Mouse (Mus musculus): ENCODE measurements around the gene Dusp5.
"Not testable (repeated sequence)": the region's sequence is repeated elsewhere in the genome, so short reads cannot be mapped to it uniquely, and the experiment has no call there.

Gene Dusp5

DNA sequence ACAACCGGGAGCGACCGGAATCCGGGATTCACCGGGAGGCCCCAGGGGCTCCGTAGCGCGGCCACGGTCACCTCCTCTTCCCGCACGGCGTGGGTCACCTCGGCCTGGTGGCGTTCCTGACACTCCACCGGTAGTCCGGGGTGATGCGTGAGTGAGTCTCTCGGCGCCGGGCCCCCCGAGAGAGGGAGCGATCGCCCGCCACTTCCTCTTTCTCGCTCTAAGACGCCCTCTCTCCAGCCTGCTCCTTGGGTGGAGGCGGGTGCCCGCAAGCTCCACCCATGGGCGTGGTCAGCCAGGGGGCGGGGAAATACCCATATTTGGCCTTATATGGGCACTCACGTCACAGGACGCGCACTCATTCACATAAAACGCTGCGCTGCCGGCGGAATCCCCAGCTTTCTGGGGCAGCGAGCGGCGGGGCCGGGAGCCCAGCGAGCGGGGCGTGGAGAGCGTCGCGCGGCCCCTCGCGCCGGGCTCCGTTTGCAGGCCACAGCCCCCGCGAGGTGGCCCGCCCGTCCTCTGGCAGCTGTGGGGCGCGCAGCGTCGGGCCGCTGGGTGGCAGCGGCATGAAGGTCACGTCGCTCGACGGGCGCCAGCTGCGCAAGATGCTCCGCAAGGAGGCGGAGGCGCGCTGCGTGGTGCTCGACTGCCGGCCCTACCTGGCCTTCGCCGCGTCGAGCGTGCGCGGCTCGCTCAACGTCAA, at the start of gene Dusp5:
Gene Dusp5, plus strand, starts transcription at position 358 of the 703 bp plus-strand sequence.
- DNase-seq (ENCODE audit: low read depth, low spot score): peak; percentile 96

GRCm38 (mm10) chr19:53479590-53479989, 49.3 kb upstream of the Dusp5 start:
- DNase-seq (ENCODE audit: low read depth, low spot score): no peak

- DNase-seq (ENCODE audit: low read depth, low spot score): no peak
Measured at GRCm38 (mm10) chr19:53482093-53482492, 46.8 kb upstream of the Dusp5 start.

- DNase-seq (ENCODE audit: low read depth, low spot score): no peak
Measured at GRCm38 (mm10) chr19:53482527-53482926, 46.4 kb upstream of the Dusp5 start.

GRCm38 (mm10) chr19:53483984-53484383, 44.9 kb upstream of the Dusp5 start:
- DNase-seq (ENCODE audit: low read depth, low spot score): no peak

DNA sequence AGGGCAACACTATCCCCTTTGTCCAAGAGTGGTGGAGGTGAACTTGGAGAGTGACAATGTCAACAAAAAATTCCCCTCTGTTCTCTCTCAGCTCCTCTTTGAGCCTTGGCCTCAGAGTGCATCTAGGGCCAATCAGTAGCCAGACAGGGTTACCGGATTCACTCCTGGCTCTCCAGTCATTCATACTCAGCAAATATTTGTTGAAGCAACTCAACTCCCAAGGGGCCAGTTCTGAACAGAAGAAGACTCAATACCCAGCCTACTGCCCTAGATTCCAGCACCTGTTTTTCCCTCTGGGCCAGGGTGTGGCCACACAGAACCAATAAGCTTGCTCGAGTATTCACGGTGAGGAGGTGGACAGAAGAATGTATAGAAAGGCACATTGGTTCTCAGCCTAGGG, 44.0 kb upstream of the Dusp5 start:
- DNase-seq (ENCODE audit: low read depth, low spot score): no peak

DNA sequence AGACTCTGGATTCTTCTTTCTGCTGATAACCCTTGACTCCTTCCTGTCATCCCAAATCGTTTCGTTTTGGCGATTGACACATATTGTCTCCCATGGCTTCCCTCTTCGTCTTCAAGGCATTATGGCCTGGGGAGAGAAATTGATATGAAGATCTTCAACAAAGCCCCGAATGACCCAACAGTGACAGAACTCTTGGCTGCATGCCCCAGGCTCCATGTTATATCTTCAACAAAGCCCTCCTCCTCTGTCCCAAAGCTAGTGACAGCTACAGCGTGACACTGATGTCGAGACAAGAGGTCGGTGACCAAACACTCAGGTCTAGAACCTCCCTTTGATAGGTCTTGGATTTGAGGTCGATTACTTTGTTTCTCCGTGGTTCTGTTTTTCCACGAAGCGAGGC, 39.7 kb upstream of the Dusp5 start:
- no peak for DNase-seq (ENCODE audit: low read depth, low spot score)

- no peak for DNase-seq (ENCODE audit: low read depth, low spot score)
Measured at GRCm38 (mm10) chr19:53489910-53490309, 39.0 kb upstream of the Dusp5 start.

- DNase-seq (ENCODE audit: low read depth, low spot score): no peak
Measured at GRCm38 (mm10) chr19:53490898-53491297, 38.0 kb upstream of the Dusp5 start.

DNA sequence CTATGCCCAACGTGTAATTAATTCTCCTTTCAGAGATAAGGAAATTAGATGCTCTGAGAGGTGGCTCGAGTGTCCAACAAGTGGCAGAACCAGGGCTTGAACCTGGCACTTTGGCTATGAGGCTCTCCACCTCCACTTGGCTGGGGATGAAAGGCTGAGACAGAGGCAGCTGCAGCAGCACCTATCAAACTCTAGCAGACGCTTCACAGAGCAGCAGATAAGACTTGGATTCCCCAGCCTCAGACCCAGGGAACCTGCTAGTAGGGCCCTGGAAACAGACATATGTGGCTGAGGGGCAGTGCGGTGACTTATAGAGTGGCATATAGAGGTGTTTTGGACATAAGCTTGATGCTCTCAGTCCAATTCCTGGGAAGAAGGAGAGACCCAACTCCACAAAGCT, 36.4 kb upstream of the Dusp5 start:
- DNase-seq (ENCODE audit: low read depth, low spot score): no peak

DNA sequence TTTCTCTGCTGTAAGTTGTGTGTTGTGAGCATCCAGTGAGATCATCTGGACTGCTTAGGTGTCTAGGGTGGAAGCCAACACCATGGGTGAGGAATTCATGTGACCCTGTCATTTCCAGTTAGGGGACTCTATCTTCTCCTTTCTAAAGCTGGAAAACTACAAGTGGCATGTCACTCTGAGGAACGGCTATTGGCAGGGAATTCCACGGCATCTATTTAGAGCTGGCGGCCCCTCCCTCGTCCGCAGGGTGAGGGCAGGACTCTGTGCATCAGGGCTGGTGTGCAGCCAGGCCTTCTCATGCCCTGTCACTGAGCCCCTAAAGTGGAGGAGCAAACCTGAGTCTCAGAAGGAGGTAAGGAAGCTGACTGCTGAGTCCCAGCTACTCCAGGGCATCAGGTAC, 35.0 kb upstream of the Dusp5 start:
- DNase-seq (ENCODE audit: low read depth, low spot score): no peak

DNA sequence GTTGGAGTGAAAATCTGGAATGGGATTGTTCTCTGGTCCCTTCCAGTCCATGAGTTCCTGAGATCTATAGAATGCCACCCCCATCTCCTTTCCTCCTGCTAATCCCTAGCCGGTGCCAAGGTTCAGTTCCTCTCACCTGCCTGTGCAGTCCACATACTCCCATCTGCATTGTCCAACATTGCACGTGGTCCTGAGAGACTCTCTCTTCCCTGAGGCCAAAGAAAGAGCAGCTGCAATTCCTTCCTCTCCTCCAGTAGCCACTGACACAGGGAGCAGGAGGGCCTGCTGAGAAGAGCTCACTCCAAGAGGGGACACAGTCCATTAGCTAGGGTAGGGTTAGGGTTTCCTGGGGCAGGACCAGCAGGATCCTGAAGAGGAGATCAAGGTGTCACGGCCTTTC, 31.0 kb upstream of the Dusp5 start:
- DNase-seq (ENCODE audit: low read depth, low spot score): no peak

DNA sequence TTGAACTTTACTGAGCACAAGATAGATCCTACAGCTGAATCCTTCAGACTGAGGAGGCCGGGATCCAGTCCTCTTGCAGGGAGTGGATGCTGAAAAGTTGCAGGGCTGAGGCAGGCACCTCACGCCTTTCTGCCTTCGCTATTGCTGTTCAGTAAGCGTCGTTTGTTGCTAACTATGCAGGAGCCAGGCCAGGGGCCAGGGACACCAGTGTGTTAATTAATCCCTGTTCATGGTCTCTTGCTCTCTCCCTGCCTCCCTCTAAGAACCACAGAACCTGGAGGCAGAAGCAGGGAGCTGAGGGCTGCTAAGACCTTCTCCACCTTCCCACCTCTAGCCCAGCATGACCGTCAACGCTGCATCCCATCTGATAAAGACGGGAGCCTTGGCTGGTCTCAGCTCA, 29.9 kb upstream of the Dusp5 start:
- no peak for DNase-seq (ENCODE audit: low read depth, low spot score)

- DNase-seq (ENCODE audit: low read depth, low spot score): no peak
Measured at GRCm38 (mm10) chr19:53499451-53499940, 29.4 kb upstream of the Dusp5 start.

GRCm38 (mm10) chr19:53500298-53501006, 28.5 kb upstream of the Dusp5 start:
- peak; percentile 48 for DNase-seq (ENCODE audit: low read depth, low spot score)

- not testable (repeated sequence) for DNase-seq (ENCODE audit: low read depth, low spot score)
Measured at GRCm38 (mm10) chr19:53501239-53501638, 27.7 kb upstream of the Dusp5 start.

DNA sequence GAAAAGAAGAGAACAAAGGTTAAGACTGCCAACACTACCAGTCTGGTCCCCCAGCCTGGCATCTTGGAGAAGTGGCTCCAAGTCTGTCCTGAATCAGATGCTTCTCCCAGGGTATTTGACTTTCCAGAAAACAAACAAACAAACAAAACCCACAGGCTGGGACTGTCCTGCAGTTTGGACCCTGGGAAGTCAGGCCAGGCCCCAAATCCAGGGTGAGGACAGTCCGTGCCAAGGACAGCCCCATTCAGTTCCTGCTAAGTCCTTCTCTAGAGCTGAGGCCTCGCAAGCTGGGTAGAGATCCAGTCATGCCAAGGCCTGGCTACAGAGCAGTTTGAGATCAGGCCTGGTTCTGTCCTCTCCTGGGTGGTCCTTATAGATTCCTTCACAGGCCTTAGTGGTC, 27.1 kb upstream of the Dusp5 start:
- no peak for DNase-seq (ENCODE audit: low read depth, low spot score)

GRCm38 (mm10) chr19:53502891-53503371, 26.0 kb upstream of the Dusp5 start:
- DNase-seq (ENCODE audit: low read depth, low spot score): no peak

DNA sequence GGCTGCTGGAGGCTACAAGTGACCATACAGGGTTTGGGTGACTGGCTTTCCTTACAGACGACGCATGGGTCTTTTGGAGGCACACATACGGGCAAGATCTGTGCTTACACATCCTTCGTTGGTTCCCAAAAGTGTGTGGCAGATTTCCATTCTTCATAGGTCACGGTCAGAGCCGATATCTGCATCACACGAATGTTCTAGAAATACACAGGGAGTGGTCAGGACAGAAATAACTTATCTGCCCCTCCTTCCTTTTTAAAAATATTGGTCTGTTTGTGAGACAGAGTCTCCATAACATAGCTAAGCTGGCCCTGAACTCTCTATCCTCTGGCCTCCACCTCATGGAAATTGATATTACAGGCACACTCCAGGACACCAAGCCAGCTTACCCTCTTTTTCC, 24.7 kb upstream of the Dusp5 start:
- DNase-seq (ENCODE audit: low read depth, low spot score): no peak

DNA sequence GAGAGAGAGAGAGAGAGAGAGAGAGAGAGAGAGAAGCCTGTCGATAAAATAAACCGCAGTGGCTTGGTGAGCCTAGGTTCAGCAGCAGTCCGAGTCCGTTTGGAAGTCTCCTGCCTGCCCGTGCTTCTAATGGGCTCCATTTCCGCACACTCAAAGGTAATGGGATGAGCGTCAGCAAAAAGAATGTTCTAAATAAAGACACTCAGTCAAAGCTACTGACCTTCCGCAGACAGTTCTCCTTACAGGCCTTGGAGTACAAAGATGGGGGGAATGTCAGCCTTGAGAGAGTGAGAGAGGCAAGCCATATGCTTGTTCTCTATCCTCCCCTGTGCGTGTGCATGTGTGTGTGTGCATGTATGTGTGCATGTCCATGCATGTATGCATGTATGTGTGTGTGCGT, 23.2 kb upstream of the Dusp5 start:
- DNase-seq (ENCODE audit: low read depth, low spot score): no peak

GRCm38 (mm10) chr19:53507497-53507896, 21.4 kb upstream of the Dusp5 start:
- DNase-seq (ENCODE audit: low read depth, low spot score): no peak

- DNase-seq (ENCODE audit: low read depth, low spot score): no peak
Measured at GRCm38 (mm10) chr19:53511244-53511934, 17.5 kb upstream of the Dusp5 start.
